Mouse (Mus musculus): Measurements from ENCODE around the gene Npm3. TPM values are rescaled to one million over a fixed set of nuclear protein-coding genes. Genes with fewer than 3 reads are reported as not detected.

Npm3 gene
- polyA plus RNA-seq, 1 experiment from 2014 or later, result 9.4 TPM

- no peak for DNase-seq (ENCODE audit: low spot score)
- Histone ChIP-seq H3K36me3 (peaks cover 26% of the 10 kb centered on the region), H3K27ac (replicated peaks) (no peak overlapping the region), H3K27me3 (ENCODE audit: low read depth, poor library complexity, severe bottlenecking) (peaks cover 51% of the 10 kb centered on the region), H3K4me1 (peaks cover 44% of the 10 kb centered on the region), H3K4me3 (peak overlapping the region; percentile 95), H3K9me3 (replicated peaks) (no peaks in the 10 kb centered on the region)
- WGBS, result 60% methylated on average over 9 of the region's 9 CpGs
Observed at GRCm38 (mm10) chr19:45748206-45748605, 1.2 kb downstream of the Npm3 start.

GRCm38 (mm10) chr19:45747028-45747867 is 2.1 kb downstream of the Npm3 start:
- no peak overlapping the region for H3K4me3 ChIP-seq
- DNase-seq (ENCODE audit: low spot score), result peak; percentile 85
- peaks cover 61% of the 10 kb centered on the region for H3K27me3 ChIP-seq (ENCODE audit: low read depth, poor library complexity, severe bottlenecking)
- WGBS, result 37% methylated on average over 11 of the region's 11 CpGs
- H3K4me1 ChIP-seq, result peaks cover 54% of the 10 kb centered on the region
- no peaks in the 10 kb centered on the region for H3K9me3 ChIP-seq (replicated peaks)
- H3K27ac ChIP-seq (replicated peaks), result no peak overlapping the region
- peaks cover 17% of the 10 kb centered on the region for H3K36me3 ChIP-seq

GRCm38 (mm10) chr19:45746153-45747020 is 3.0 kb downstream of the Npm3 start:
- Histone ChIP-seq H3K27me3 (ENCODE audit: low read depth, poor library complexity, severe bottlenecking) (peaks cover 70% of the 10 kb centered on the region), H3K9me3 (replicated peaks) (no peaks in the 10 kb centered on the region), H3K4me3 (peak overlapping the region; percentile 29; the same call in 1 of the 2 replicates), H3K4me1 (peaks cover 62% of the 10 kb centered on the region), H3K27ac (replicated peaks) (no peak overlapping the region), H3K36me3 (peaks cover 8% of the 10 kb centered on the region)
- DNase-seq (ENCODE audit: low spot score), result peak; percentile 77
- WGBS, result 7% methylated on average over 29 of the region's 29 CpGs

GRCm38 (mm10) chr19:45745344-45746152 is 3.8 kb downstream of the Npm3 start:
- 1% methylated on average over 32 of the region's 32 CpGs for WGBS
- H3K4me3 ChIP-seq, result peak overlapping the region; percentile 29

GRCm38 (mm10) chr19:45743619-45744018 is 5.8 kb downstream of the Npm3 start:
- H3K27me3 ChIP-seq (ENCODE audit: low read depth, poor library complexity, severe bottlenecking), result peaks cover 96% of the 10 kb centered on the region
- 9% methylated on average over 7 of the region's 7 CpGs for WGBS
- no peak overlapping the region for H3K27ac ChIP-seq (replicated peaks)
- H3K9me3 ChIP-seq (replicated peaks), result no peaks in the 10 kb centered on the region
- DNase-seq (ENCODE audit: low spot score), result no peak
- no peaks in the 10 kb centered on the region for H3K36me3 ChIP-seq
- no peak overlapping the region for H3K4me3 ChIP-seq
- peaks cover 69% of the 10 kb centered on the region for H3K4me1 ChIP-seq

More at GRCm38 (mm10) chr19:45745344-45746152, 3.8 kb downstream of the Npm3 start:
- peaks cover 1% of the 10 kb centered on the region for H3K36me3 ChIP-seq
- no peak for DNase-seq (ENCODE audit: low spot score)
- peaks cover 71% of the 10 kb centered on the region for H3K4me1 ChIP-seq
- H3K27ac ChIP-seq (replicated peaks), result no peak overlapping the region
- peaks cover 78% of the 10 kb centered on the region for H3K27me3 ChIP-seq (ENCODE audit: low read depth, poor library complexity, severe bottlenecking)
- no peaks in the 10 kb centered on the region for H3K9me3 ChIP-seq (replicated peaks)

GRCm38 (mm10) chr19:45742984-45743575 is 6.3 kb downstream of the Npm3 start:
- DNase-seq (ENCODE audit: low spot score), result no peak

GRCm38 (mm10) chr19:45742218-45742983 is 7.0 kb downstream of the Npm3 start, which contains the start of gene Fgf8:
Gene Fgf8 (minus strand): TSS chr19:45742915.
- WGBS, result under 1% methylated on average over 63 of the region's 68 CpGs
- H3K9me3 ChIP-seq (replicated peaks), result no peaks in the 10 kb centered on the region
- peaks cover 100% of the 10 kb centered on the region for H3K27me3 ChIP-seq (ENCODE audit: low read depth, poor library complexity, severe bottlenecking)
- no peaks in the 10 kb centered on the region for H3K36me3 ChIP-seq
- H3K4me3 ChIP-seq, result peak within 1 kb of the TSS; percentile 58
- H3K4me1 ChIP-seq, result peaks cover 68% of the 10 kb centered on the region
- no peak for DNase-seq (ENCODE audit: low spot score)
- peak within 1 kb of the TSS; percentile 68 for H3K27ac ChIP-seq (replicated peaks)

More at GRCm38 (mm10) chr19:45742984-45743575, 6.3 kb downstream of the Npm3 start:
- Histone ChIP-seq H3K9me3 (replicated peaks) (no peaks in the 10 kb centered on the region), H3K4me3 (peak overlapping the region; percentile 58), H3K36me3 (no peaks in the 10 kb centered on the region), H3K27me3 (ENCODE audit: low read depth, poor library complexity, severe bottlenecking) (peaks cover 96% of the 10 kb centered on the region), H3K4me1 (peaks cover 65% of the 10 kb centered on the region), H3K27ac (replicated peaks) (no peak overlapping the region)
- 1% methylated on average over 22 of the region's 44 CpGs for WGBS

GRCm38 (mm10) chr19:45741431-45742217 is 7.8 kb downstream of the Npm3 start:
- DNase-seq (ENCODE audit: low spot score), result no peak
- H3K4me1 ChIP-seq, result peaks cover 71% of the 10 kb centered on the region
- under 1% methylated on average over 45 of the region's 45 CpGs for WGBS

GRCm38 (mm10) chr19:45740817-45741216 is 8.6 kb downstream of the Npm3 start:
- Histone ChIP-seq H3K36me3 (no peaks in the 10 kb centered on the region), H3K4me3 (peak overlapping the region; percentile 58), H3K9me3 (replicated peaks) (no peaks in the 10 kb centered on the region), H3K27ac (replicated peaks) (peak overlapping the region; percentile 35; the same call in 1 of the 2 replicates), H3K4me1 (peaks cover 71% of the 10 kb centered on the region), H3K27me3 (ENCODE audit: low read depth, poor library complexity, severe bottlenecking) (peaks cover 100% of the 10 kb centered on the region)
- DNase-seq (ENCODE audit: low spot score), result no peak
- WGBS, result under 1% methylated on average over 7 of the region's 7 CpGs

More at GRCm38 (mm10) chr19:45741431-45742217, 7.8 kb downstream of the Npm3 start:
- Histone ChIP-seq H3K27ac (replicated peaks) (peak overlapping the region; percentile 68; the same call in 1 of the 2 replicates), H3K27me3 (ENCODE audit: low read depth, poor library complexity, severe bottlenecking) (peaks cover 100% of the 10 kb centered on the region), H3K9me3 (replicated peaks) (no peaks in the 10 kb centered on the region), H3K4me3 (peak overlapping the region; percentile 58), H3K36me3 (no peaks in the 10 kb centered on the region)

- Histone ChIP-seq H3K9me3 (replicated peaks) (no peaks in the 10 kb centered on the region), H3K27ac (replicated peaks) (no peak overlapping the region), H3K27me3 (ENCODE audit: low read depth, poor library complexity, severe bottlenecking) (peaks cover 100% of the 10 kb centered on the region), H3K4me1 (peaks cover 71% of the 10 kb centered on the region), H3K36me3 (no peaks in the 10 kb centered on the region), H3K4me3 (peak overlapping the region; percentile 30)
- no peak for DNase-seq (ENCODE audit: low spot score)
- WGBS, result 3% methylated on average over 13 of the region's 13 CpGs
Observed at GRCm38 (mm10) chr19:45740233-45740632, 9.2 kb downstream of the Npm3 start.

Data from midbrain, embryonic 10.5 days (tissue).